Mouse (Mus musculus) limb, embryonic 13.5 days (tissue): ENCODE data around the gene Plcg1. TPM values are rescaled to one million over a fixed set of nuclear protein-coding genes. Genes with fewer than 3 reads are reported as not detected.

Experiments
- ATAC-seq: fragments of 200-750 bp; cut with Nextera tagmentation; 2 replicates; pipeline ENCODE4 v1.8.0; 2017; ENCODE audit warnings: low read depth, moderate number of reproducible peaks, moderate TSS enrichment; ENCODE audit not compliant: low FRiP score
- H3K27ac ChIP-seq: fragments of 300-500 bp; sonication (generic); 2 replicates; pipeline ENCODE4 v1.5.1; 2015; ENCODE audit warnings: inconsistent platforms, mild to moderate bottlenecking, moderate library complexity
- H3K27me3 ChIP-seq: fragments of 300-500 bp; sonication (generic); 2 replicates; pipeline ENCODE4 v1.6.1; 2015; ENCODE audit warnings: mild to moderate bottlenecking, inconsistent platforms
- H3K36me3 ChIP-seq: fragments of 300-500 bp; sonication (generic); 2 replicates; pipeline ENCODE4 v1.6.1; 2015; ENCODE audit warnings: inconsistent platforms, mild to moderate bottlenecking, moderate library complexity
- H3K4me1 ChIP-seq: fragments of 300-500 bp; sonication (generic); 2 replicates; pipeline ENCODE4 v1.6.1; 2015; ENCODE audit warnings: inconsistent platforms
- H3K4me2 ChIP-seq: fragments of 300-500 bp; sonication (generic); replicated peaks from 2 replicates; pipeline ENCODE4 v1.6.1; 2015; ENCODE audit warnings: inconsistent platforms, mild to moderate bottlenecking, moderate library complexity
- H3K4me3 ChIP-seq: fragments of 300-500 bp; sonication (generic); 2 replicates; pipeline ENCODE4 v1.5.1; 2015; ENCODE audit warnings: moderate library complexity, mild to moderate bottlenecking, inconsistent platforms
- H3K9ac ChIP-seq: fragments of 300-500 bp; sonication (generic); 2 replicates; pipeline ENCODE4 v1.6.1; 2015; ENCODE audit warnings: mild to moderate bottlenecking, inconsistent platforms
- H3K9me3 ChIP-seq: fragments of 300-500 bp; sonication (generic); 2 replicates; pipeline ENCODE4 v1.6.1; 2016; ENCODE audit warnings: inconsistent platforms
- WGBS: fragments of 180-500 bp; shearing (Covaris S2); methylation state at CpG from one replicate; pipeline ENCODE4 v1.1.7; 2015; 5-methylcytosine and 5-hydroxymethylcytosine counted together
- polyA plus RNA-seq: library from polyadenylated mRNA; unstranded; fragments of >200 nt; fragmentation: Nextera tagmentation; extraction: Ambion mirVana; gene quantifications from 2 replicates; pipeline ENCODE4 v1.2.1, GENCODE M21; 2015

Gene Plcg1
- polyA plus RNA-seq, 1 experiment from 2014 or later, result 75.7 TPM

- H3K4me3 ChIP-seq, result no peak overlapping the region
- no peak overlapping the region for H3K4me2 ChIP-seq
These were observed 79.3 kb downstream of the Plcg1 start for GRCm38 (mm10) chr2:160810376-160810775.

GRCm38 (mm10) chr2:160810802-160811201 lies 79.7 kb downstream of the Plcg1 start:
- H3K27ac ChIP-seq, result no peak overlapping the region
- peaks cover 5% of the 10 kb centered on the region; the same call in 1 of the 2 replicates for H3K36me3 ChIP-seq
- peaks cover 7% of the 10 kb centered on the region; the same call in 1 of the 2 replicates for H3K4me1 ChIP-seq
- no peak overlapping the region for H3K4me3 ChIP-seq
- no peaks in the 10 kb centered on the region for H3K9me3 ChIP-seq
- no peak overlapping the region for H3K9ac ChIP-seq
- no peak overlapping the region for H3K4me2 ChIP-seq
- ATAC-seq, result no peak
- WGBS, result 88% methylated on average over 1 of the region's 1 CpGs
- H3K27me3 ChIP-seq, result no peaks in the 10 kb centered on the region

More at GRCm38 (mm10) chr2:160810376-160810775, 79.3 kb downstream of the Plcg1 start:
- no peak for ATAC-seq
- H3K36me3 ChIP-seq, result peaks cover 1% of the 10 kb centered on the region; the same call in 1 of the 2 replicates
- no peak overlapping the region for H3K9ac ChIP-seq
- no peaks in the 10 kb centered on the region for H3K9me3 ChIP-seq
- no peaks in the 10 kb centered on the region for H3K27me3 ChIP-seq
- peaks cover 8% of the 10 kb centered on the region; the same call in 1 of the 2 replicates for H3K4me1 ChIP-seq
- no peak overlapping the region for H3K27ac ChIP-seq

Other genes with a start within 250 kb of the Plcg1 start
- gene Top1, start 85.4 kb upstream of the Plcg1 start, polyA plus RNA-seq, result 97.3 and 102 TPM in 2 replicates
- gene Zhx3, start 141.7 kb downstream of the Plcg1 start, polyA plus RNA-seq, result 12.6 and 12.9 TPM in 2 replicates
- 2.4 and 2.9 TPM in 2 replicates for gene Lpin3, start 149.4 kb downstream of the Plcg1 start, polyA plus RNA-seq
- gene Emilin3, start 181.0 kb downstream of the Plcg1 start, polyA plus RNA-seq, result 28.3 and 30.2 TPM in 2 replicates